Mouse (Mus musculus) hindbrain, embryonic 12.5 days (tissue): Measurements from ENCODE around the gene Lif. TPM values are rescaled to one million over a fixed set of nuclear protein-coding genes. Genes with fewer than 3 reads are reported as not detected.

Experiments used
- ATAC-seq: fragments of 200-750 bp; cut with Nextera tagmentation; 2 replicates; pipeline ENCODE4 v1.8.0; 2017; ENCODE audit warnings: moderate TSS enrichment; ENCODE audit not compliant: low FRiP score
- H3K27ac ChIP-seq: fragments of 300-500 bp; sonication (generic); 2 replicates; pipeline ENCODE4 v1.5.1; 2016; ENCODE audit warnings: mild to moderate bottlenecking
- H3K27me3 ChIP-seq: fragments of 300-500 bp; sonication (generic); 2 replicates; pipeline ENCODE4 v1.6.1; 2016; ENCODE audit warnings: mild to moderate bottlenecking
- H3K36me3 ChIP-seq: fragments of 300-500 bp; sonication (generic); 2 replicates; pipeline ENCODE4 v1.6.1; 2016; ENCODE audit warnings: mild to moderate bottlenecking
- H3K4me1 ChIP-seq: fragments of 300-500 bp; sonication (generic); 2 replicates; pipeline ENCODE4 v1.6.1; 2016
- H3K4me2 ChIP-seq: fragments of 300-500 bp; sonication (generic); replicated peaks from 2 replicates; pipeline ENCODE4 v1.6.1; 2016; ENCODE audit warnings: mild to moderate bottlenecking
- H3K4me3 ChIP-seq: fragments of 300-500 bp; sonication (generic); 2 replicates; pipeline ENCODE4 v1.5.1; 2016; ENCODE audit warnings: mild to moderate bottlenecking
- H3K9ac ChIP-seq: fragments of 300-500 bp; sonication (generic); 2 replicates; pipeline ENCODE4 v1.6.1; 2016; ENCODE audit warnings: mild to moderate bottlenecking, moderate library complexity
- H3K9me3 ChIP-seq: fragments of 300-500 bp; sonication (generic); replicated peaks from 2 replicates; pipeline ENCODE4 v1.6.1; 2016; ENCODE audit warnings: mild to moderate bottlenecking
- WGBS: fragments of 180-500 bp; shearing (Covaris S2); methylation state at CpG from one replicate; pipeline ENCODE4 v1.1.7; 2016; 5-methylcytosine and 5-hydroxymethylcytosine counted together
- polyA plus RNA-seq: library from polyadenylated mRNA; unstranded; fragments of >200 nt; fragmentation: Nextera tagmentation; extraction: Ambion mirVana; gene quantifications from 2 replicates; pipeline ENCODE4 v1.2.1, GENCODE M21; 2016

Lif gene
- polyA plus RNA-seq, 1 experiment from 2014 or later, result not detected

DNA sequence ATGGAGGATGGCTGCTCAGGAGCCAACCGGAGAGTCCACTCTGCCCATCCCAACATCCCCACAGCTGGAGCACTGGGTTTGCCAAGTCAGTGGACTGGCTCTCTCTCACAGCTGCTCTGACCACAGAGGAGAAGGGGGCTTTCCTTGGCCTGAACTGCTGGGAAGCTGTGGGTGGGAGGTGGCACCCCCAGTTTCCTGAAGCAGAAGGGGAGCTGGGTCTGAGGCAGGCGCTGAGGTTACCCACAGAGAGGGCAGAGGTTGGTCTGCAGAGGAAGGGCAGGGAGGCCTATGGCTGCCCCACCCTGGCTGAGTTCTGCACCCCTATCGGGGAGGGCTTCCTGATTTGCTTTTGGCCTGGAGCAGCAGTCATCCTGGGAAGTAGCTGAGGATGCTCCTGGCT, 6.0 kb upstream of the Lif start:
- H3K4me2 ChIP-seq, result no peak overlapping the region
- H3K9me3 ChIP-seq, result no peaks in the 10 kb centered on the region
- ATAC-seq, result no peak
- H3K9ac ChIP-seq, result peak overlapping the region; percentile 27; the same call in 1 of the 2 replicates
- no peak overlapping the region for H3K4me3 ChIP-seq
- no peaks in the 10 kb centered on the region for H3K4me1 ChIP-seq
- H3K27me3 ChIP-seq, result peaks cover 3% of the 10 kb centered on the region; the same call in 1 of the 2 replicates
- H3K36me3 ChIP-seq, result no peaks in the 10 kb centered on the region
- WGBS, result 73% methylated on average over 3 of the region's 3 CpGs
- no peak overlapping the region for H3K27ac ChIP-seq

GRCm38 (mm10) chr11:4252886-4253285, 4.5 kb upstream of the Lif start:
- H3K4me1 ChIP-seq, result no peaks in the 10 kb centered on the region
- H3K4me2 ChIP-seq, result no peak overlapping the region
- WGBS, result 63% methylated on average over 2 of the region's 2 CpGs
- H3K9me3 ChIP-seq, result no peaks in the 10 kb centered on the region
- no peak overlapping the region for H3K9ac ChIP-seq
- peaks cover 6% of the 10 kb centered on the region; the same call in 1 of the 2 replicates for H3K27me3 ChIP-seq
- H3K27ac ChIP-seq, result no peak overlapping the region
- no peaks in the 10 kb centered on the region for H3K36me3 ChIP-seq
- no peak overlapping the region for H3K4me3 ChIP-seq
- no peak for ATAC-seq

DNA sequence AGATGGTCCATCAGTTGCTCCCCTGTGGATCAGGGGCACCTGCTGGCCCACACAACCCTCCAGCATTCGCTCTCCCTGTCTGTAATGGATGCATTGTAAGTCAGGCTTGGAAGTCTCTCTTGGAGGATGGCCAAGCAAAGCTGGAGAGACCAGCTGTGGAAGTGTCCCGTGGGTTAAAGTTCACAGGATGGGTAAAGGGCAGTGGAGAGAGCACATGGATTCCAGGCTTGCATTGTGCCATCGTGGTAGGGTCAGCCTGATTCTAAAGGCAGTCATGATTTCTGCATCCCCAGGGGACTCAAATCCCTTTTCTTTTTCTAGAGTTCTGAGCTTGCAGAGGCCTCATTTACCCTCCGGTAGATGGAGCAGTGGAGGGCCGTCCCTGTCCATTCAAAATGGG, 399 bp downstream of the Lif start:
- 63% methylated on average over 5 of the region's 5 CpGs for WGBS
- Histone ChIP-seq H3K4me1 (peaks cover 19% of the 10 kb centered on the region), H3K9ac (no peak overlapping the region), H3K9me3 (no peaks in the 10 kb centered on the region), H3K27me3 (0 out of 2 replicates have a peak, but pooled peaks cover 3% of the 10 kb centered on the region), H3K36me3 (no peaks in the 10 kb centered on the region), H3K4me3 (no peak overlapping the region), H3K4me2 (no peak overlapping the region), H3K27ac (no peak overlapping the region)
- no peak for ATAC-seq

- Histone ChIP-seq H3K9me3 (no peaks in the 10 kb centered on the region), H3K4me1 (peaks cover 24% of the 10 kb centered on the region), H3K4me2 (peak overlapping the region; percentile 42), H3K4me3 (no peak overlapping the region), H3K36me3 (no peaks in the 10 kb centered on the region), H3K27ac (no peak overlapping the region), H3K27me3 (0 out of 2 replicates have a peak, but pooled peaks cover 6% of the 10 kb centered on the region), H3K9ac (no peak overlapping the region; the same call in 1 of the 2 replicates)
- WGBS, result under 1% methylated on average over 7 of the region's 7 CpGs
- peak; percentile 65 for ATAC-seq
Observed at GRCm38 (mm10) chr11:4258657-4259082, 1.3 kb downstream of the Lif start.

DNA sequence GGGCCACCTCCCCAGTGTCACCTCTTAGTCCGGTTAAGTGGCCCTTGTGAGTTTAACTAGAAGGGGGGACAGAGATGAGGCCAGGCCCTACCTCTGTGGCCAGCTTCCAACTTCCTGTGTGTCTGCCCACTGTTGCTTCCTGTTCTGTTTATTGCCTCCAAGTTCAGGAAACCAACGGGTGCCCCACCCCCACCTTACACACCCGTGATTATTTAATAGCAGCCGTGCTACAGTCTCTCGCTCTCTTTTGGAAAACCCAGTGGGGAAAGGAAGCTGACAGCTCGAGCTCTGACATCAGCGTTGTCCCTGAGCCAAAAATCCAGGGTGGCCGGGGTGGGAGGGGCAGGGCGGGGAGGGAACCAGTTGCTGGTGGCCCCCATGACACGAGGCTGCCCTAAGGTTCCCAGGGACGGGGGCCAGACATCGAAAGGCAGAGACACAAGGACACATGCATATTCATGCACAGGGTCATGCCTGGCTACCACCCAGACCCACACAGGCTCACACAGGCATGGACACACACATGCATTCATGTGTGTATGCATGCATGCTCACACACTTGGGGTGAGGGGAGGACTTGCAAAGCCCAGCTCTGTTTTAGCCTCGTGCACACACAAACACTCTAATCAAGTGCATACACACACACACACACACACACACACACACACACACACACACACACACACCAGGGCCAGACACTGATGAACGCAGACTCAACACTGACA, 3.3 kb downstream of the Lif start:
- Histone ChIP-seq H3K36me3 (no peaks in the 10 kb centered on the region), H3K9ac (no peak overlapping the region), H3K4me2 (no peak overlapping the region), H3K27ac (no peak overlapping the region), H3K27me3 (peaks cover 24% of the 10 kb centered on the region), H3K4me3 (no peak overlapping the region), H3K4me1 (peaks cover 24% of the 10 kb centered on the region), H3K9me3 (no peaks in the 10 kb centered on the region)
- WGBS, result 49% methylated on average over 14 of the region's 14 CpGs
- no peak for ATAC-seq

GRCm38 (mm10) chr11:4261188-4261494, 3.8 kb downstream of the Lif start:
- Histone ChIP-seq H3K9me3 (no peaks in the 10 kb centered on the region), H3K4me1 (peaks cover 24% of the 10 kb centered on the region), H3K9ac (no peak overlapping the region), H3K4me2 (no peak overlapping the region), H3K4me3 (no peak overlapping the region), H3K27me3 (peaks cover 29% of the 10 kb centered on the region), H3K36me3 (no peaks in the 10 kb centered on the region), H3K27ac (no peak overlapping the region)
- no peak for ATAC-seq
- WGBS, result 45% methylated on average over 7 of the region's 7 CpGs

DNA sequence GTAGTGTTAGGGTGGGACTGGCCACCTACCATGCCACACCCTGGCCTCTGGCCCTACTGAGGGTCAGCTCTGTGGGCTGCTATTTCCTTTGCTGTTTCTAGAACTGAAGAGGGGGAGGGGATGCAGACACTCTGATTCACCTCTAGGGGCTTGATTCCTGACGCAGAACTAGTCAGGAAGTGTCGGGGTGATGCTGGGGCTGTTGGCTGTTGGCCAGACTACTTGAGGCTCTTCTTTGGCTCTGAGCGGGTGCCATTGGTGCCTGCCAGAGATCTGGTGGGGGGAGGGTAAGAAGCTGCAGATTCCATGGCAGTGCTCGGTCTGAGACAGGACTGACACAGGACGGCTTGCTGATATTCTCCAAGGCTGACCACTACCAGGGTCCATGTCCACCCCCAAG, 4.6 kb downstream of the Lif start:
- H3K27me3 ChIP-seq, result peaks cover 38% of the 10 kb centered on the region
- WGBS, result 40% methylated on average over 5 of the region's 5 CpGs
- ATAC-seq, result no peak

GRCm38 (mm10) chr11:4262847-4263246, 5.5 kb downstream of the Lif start:
- no peak for ATAC-seq
- H3K9ac ChIP-seq, result no peak overlapping the region
- H3K4me1 ChIP-seq, result peaks cover 31% of the 10 kb centered on the region
- no peaks in the 10 kb centered on the region for H3K9me3 ChIP-seq
- H3K27ac ChIP-seq, result no peak overlapping the region
- H3K4me2 ChIP-seq, result no peak overlapping the region
- H3K36me3 ChIP-seq, result no peaks in the 10 kb centered on the region
- peaks cover 43% of the 10 kb centered on the region for H3K27me3 ChIP-seq
- WGBS, result 14% methylated on average over 7 of the region's 7 CpGs
- no peak overlapping the region for H3K4me3 ChIP-seq

More for the DNA sequence above, 4.6 kb downstream of the Lif start:
- Histone ChIP-seq H3K9ac (no peak overlapping the region), H3K27ac (no peak overlapping the region), H3K36me3 (no peaks in the 10 kb centered on the region), H3K9me3 (no peaks in the 10 kb centered on the region), H3K4me2 (no peak overlapping the region), H3K4me1 (peaks cover 29% of the 10 kb centered on the region), H3K4me3 (no peak overlapping the region)

DNA sequence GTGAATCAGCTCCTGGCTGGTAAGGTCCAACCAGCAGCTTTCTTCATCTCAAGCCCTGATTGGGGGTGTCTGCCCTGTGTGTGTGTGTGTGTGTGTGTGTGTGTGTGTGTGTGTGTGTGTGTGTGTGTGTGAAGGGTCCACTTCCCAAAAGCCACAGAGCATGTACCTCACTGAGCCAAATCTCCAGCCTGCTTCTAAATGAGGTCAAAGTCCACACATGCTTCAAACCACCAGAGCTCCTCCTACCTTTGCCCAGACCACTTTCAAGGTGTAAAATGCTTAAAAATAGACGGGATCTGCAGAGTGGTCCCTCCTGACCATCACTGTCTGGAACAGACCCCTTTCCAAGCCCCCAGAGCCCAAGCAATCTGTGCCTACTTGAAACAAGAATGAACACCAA, 5.9 kb downstream of the Lif start:
- ATAC-seq, result no peak
- Histone ChIP-seq H3K9ac (no peak overlapping the region), H3K36me3 (no peaks in the 10 kb centered on the region), H3K4me3 (no peak overlapping the region), H3K27me3 (peaks cover 48% of the 10 kb centered on the region), H3K4me2 (no peak overlapping the region), H3K9me3 (no peaks in the 10 kb centered on the region), H3K4me1 (peaks cover 31% of the 10 kb centered on the region), H3K27ac (no peak overlapping the region)
- 50% methylated on average over 1 of the region's 1 CpGs for WGBS

- H3K36me3 ChIP-seq, result no peaks in the 10 kb centered on the region
- no peak overlapping the region for H3K9ac ChIP-seq
- H3K9me3 ChIP-seq, result no peaks in the 10 kb centered on the region
- H3K4me2 ChIP-seq, result no peak overlapping the region
- ATAC-seq, result no peak
- H3K27me3 ChIP-seq, result peaks cover 56% of the 10 kb centered on the region
- no peak overlapping the region for H3K4me3 ChIP-seq
- peaks cover 31% of the 10 kb centered on the region for H3K4me1 ChIP-seq
- H3K27ac ChIP-seq, result no peak overlapping the region
- WGBS, result 61% methylated on average over 7 of the region's 7 CpGs
Observed at GRCm38 (mm10) chr11:4264066-4264465, 6.7 kb downstream of the Lif start.

GRCm38 (mm10) chr11:4266271-4267201, 9.2 kb downstream of the Lif start:
- Histone ChIP-seq H3K4me2 (peak overlapping the region; percentile 96), H3K27me3 (peaks cover 72% of the 10 kb centered on the region), H3K9me3 (no peaks in the 10 kb centered on the region), H3K36me3 (no peaks in the 10 kb centered on the region), H3K9ac (peak overlapping the region; percentile 57), H3K4me3 (peak overlapping the region; percentile 49), H3K27ac (no peak overlapping the region), H3K4me1 (peaks cover 21% of the 10 kb centered on the region)
- 1% methylated on average over 60 of the region's 61 CpGs for WGBS
- peak; percentile 44; the same call in 1 of the 2 replicates for ATAC-seq

- Histone ChIP-seq H3K4me2 (peak overlapping the region; percentile 96), H3K36me3 (no peaks in the 10 kb centered on the region), H3K4me1 (peaks cover 16% of the 10 kb centered on the region), H3K27ac (no peak overlapping the region), H3K4me3 (peak overlapping the region; percentile 49), H3K27me3 (peaks cover 74% of the 10 kb centered on the region), H3K9me3 (no peaks in the 10 kb centered on the region), H3K9ac (no peak overlapping the region)
- ATAC-seq, result no peak
- WGBS, result 5% methylated on average over 13 of the region's 13 CpGs
Observed at GRCm38 (mm10) chr11:4267202-4267578, 9.8 kb downstream of the Lif start.
